Mouse (Mus musculus): Measurements from ENCODE around the gene Ecel1. TPM values are rescaled to one million over a fixed set of nuclear protein-coding genes. Genes with fewer than 3 reads are reported as not detected.

Ecel1 gene
- polyA plus RNA-seq, 1 experiment from 2014 or later = 0.50 TPM

DNA sequence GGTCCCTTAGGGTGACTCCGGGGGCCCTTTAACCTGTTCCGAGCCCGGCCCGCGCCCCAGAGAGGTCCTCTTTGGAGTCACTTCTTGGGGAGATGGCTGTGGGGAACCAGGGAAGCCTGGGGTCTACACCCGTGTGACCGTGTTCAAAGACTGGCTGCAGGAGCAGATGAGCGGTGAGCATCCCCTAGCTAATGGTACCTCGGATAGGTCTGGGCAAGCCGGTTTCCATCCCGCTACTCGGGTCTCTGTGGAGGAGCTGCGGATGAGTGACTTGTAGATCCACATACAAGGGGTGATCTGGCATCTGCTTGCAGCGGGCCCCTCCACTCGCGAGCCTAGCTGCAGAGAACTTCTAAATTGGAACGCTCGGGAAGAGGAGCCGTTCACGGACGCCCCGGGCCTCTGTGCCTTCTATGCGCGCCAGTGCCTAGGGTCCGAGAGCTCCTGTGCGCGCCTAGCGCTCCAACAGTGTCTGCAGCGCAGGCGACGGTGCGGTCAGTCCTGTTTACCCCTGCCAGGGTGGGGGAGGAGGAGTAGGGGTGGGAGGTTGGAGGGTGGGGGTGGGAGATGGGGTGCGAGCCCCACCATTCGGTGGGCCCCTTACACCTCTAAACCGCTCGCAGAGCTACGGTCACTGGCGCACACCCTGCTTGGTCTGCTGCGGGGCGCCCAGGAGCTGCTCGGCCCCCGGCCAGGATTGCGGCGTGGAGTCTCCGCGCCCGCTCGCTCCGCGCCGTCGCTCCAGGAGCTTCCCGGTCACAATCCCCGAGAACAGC is 30.1 kb upstream of the Ecel1 start:
- H3K36me3 ChIP-seq = no peaks in the 10 kb centered on the region
- peak overlapping the region; percentile 57 for H3K9ac ChIP-seq
- H3K27ac ChIP-seq (ENCODE audit: poor library complexity, severe bottlenecking) = no peak overlapping the region
- H3K27me3 ChIP-seq (replicated peaks) = peaks cover 92% of the 10 kb centered on the region
- peak overlapping the region; percentile 50 for H3K4me3 ChIP-seq
- peaks cover 6% of the 10 kb centered on the region; the same call in 1 of the 2 replicates for H3K4me1 ChIP-seq (replicated peaks)
- H3K4me2 ChIP-seq = peak overlapping the region; percentile 78
- ATAC-seq (ENCODE audit: insufficient number of reproducible peaks, low FRiP score) = no peak
- no peaks in the 10 kb centered on the region for H3K9me3 ChIP-seq (replicated peaks)
- WGBS = 2% methylated on average over 53 of the region's 54 CpGs

DNA sequence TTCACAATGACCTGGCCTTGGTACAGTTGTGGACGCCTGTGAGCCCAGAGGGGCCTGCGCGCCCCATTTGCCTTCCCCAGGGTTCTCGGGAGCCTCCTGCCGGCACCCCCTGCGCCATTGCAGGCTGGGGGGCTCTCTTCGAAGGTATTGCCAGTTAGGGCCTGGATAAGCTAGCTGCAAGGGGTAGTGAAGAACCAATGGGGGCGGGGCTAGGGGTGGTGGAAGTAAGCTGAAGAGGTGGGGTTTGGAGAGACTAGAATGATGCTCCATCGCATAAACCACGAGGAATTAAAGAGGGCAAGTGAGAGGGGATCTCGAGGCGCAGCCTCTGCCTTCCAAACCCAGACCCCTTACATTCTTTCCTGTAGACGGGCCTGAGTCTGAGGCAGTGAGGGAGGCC is 29.2 kb upstream of the Ecel1 start:
- Histone ChIP-seq H3K4me3 (0 out of 2 replicates have a peak overlapping the region, but pooled peaks have one; percentile 50), H3K27me3 (replicated peaks) (peaks cover 91% of the 10 kb centered on the region), H3K9me3 (replicated peaks) (no peaks in the 10 kb centered on the region), H3K4me1 (replicated peaks) (peaks cover 6% of the 10 kb centered on the region; the same call in 1 of the 2 replicates), H3K4me2 (no peak overlapping the region), H3K9ac (no peak overlapping the region), H3K27ac (ENCODE audit: poor library complexity, severe bottlenecking) (no peak overlapping the region), H3K36me3 (no peaks in the 10 kb centered on the region)
- 16% methylated on average over 13 of the region's 13 CpGs for WGBS
- no peak for ATAC-seq (ENCODE audit: insufficient number of reproducible peaks, low FRiP score)

DNA sequence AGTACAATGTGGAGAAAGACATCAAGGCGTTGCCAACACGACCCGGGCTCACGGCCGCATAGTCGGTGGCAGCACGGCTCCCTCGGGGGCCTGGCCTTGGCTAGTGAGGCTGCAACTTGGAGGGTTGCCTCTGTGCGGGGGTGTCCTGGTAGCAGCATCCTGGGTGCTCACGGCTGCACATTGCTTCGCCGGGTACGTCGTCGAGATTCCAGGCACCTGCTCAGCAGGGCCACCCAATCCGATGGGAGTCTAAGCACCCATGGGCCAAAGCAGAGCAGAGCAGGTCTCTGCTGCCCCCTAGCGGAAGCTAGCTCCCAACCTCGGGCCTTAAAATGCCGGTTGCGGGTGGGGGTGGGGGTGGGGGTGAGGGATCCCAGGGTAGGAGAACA is 28.4 kb upstream of the Ecel1 start:
- Histone ChIP-seq H3K4me1 (replicated peaks) (peaks cover 6% of the 10 kb centered on the region; the same call in 1 of the 2 replicates), H3K36me3 (no peaks in the 10 kb centered on the region), H3K4me2 (peak overlapping the region; percentile 39), H3K4me3 (no peak overlapping the region), H3K27me3 (replicated peaks) (peaks cover 91% of the 10 kb centered on the region), H3K9me3 (replicated peaks) (no peaks in the 10 kb centered on the region), H3K9ac (no peak overlapping the region), H3K27ac (ENCODE audit: poor library complexity, severe bottlenecking) (no peak overlapping the region)
- 9% methylated on average over 20 of the region's 20 CpGs for WGBS
- 0 out of 2 replicates have a peak, but pooled peaks have one; percentile 10 for ATAC-seq (ENCODE audit: insufficient number of reproducible peaks, low FRiP score)

DNA sequence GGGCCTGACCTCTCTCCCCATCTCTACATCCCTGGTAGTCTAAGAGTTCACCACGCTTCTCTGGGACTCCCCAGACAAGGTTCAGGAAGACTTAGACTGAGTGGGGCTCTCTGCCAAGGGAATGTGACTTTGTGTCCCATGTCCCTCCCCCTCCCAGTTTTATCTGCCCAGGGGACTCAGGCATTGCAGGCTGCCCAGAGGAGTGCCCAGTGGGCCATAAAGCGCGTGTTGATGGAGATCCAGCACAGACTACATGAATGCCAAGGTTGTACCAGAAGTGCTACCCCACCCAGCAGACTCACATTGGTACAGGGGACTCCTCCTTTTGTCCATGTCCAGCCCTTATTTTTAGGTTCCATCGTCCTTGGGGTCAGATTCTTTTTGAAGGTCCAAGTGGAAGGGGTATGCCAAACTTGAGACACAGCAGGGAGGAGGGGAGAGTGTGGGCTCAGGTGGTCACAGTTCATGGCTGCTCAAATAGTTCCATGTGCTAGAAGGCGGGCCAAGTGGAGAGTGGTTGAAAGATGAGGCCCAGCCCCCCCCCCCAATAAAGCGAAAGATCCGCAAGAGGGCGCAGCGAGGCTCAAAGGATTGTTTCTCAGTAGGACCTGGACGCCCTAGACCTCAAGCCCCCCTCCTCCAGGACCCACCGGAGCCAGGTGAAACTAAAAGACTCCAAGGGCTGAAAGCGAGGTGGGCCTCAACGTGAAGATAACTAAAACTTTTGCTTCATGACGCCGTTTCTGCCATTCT is 27.9 kb upstream of the Ecel1 start:
- H3K27ac ChIP-seq (ENCODE audit: poor library complexity, severe bottlenecking) = no peak overlapping the region
- ATAC-seq (ENCODE audit: insufficient number of reproducible peaks, low FRiP score) = no peak
- H3K4me2 ChIP-seq = peak overlapping the region; percentile 39
- peaks cover 6% of the 10 kb centered on the region; the same call in 1 of the 2 replicates for H3K4me1 ChIP-seq (replicated peaks)
- peaks cover 85% of the 10 kb centered on the region for H3K27me3 ChIP-seq (replicated peaks)
- no peak overlapping the region for H3K9ac ChIP-seq
- no peak overlapping the region for H3K4me3 ChIP-seq
- no peaks in the 10 kb centered on the region for H3K36me3 ChIP-seq
- WGBS = 27% methylated on average over 15 of the region's 15 CpGs
- H3K9me3 ChIP-seq (replicated peaks) = no peaks in the 10 kb centered on the region

DNA sequence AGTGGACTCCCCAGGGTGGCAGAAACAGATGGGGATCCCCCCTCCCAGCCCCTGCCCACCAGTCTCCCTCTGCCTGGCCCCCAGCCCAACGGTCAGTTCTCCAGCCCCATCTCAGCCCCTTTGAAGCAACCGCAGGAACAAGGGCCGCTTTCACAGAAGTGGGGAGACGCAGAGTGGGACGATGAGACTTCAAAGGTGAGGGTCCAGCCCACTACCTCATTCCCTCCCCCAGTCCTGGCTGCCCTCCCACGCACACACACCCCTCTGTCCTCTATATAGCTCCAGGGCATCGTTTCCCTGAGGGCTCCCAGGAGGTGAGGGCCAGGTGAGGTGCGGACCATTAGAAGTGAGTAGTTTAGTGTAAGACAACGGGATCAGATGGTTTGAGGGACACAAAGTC is 26.7 kb upstream of the Ecel1 start, which contains the start of gene Prss56:
TSS of gene Prss56 (plus strand) at position 301 of the 400 bp plus-strand sequence.
- Histone ChIP-seq H3K4me2 (no peak within 1 kb of the TSS), H3K4me1 (replicated peaks) (peaks cover 6% of the 10 kb centered on the region; the same call in 1 of the 2 replicates), H3K9me3 (replicated peaks) (no peaks in the 10 kb centered on the region), H3K4me3 (no peak within 1 kb of the TSS), H3K27me3 (replicated peaks) (peaks cover 77% of the 10 kb centered on the region), H3K36me3 (no peaks in the 10 kb centered on the region), H3K27ac (ENCODE audit: poor library complexity, severe bottlenecking) (no peak within 1 kb of the TSS), H3K9ac (no peak within 1 kb of the TSS)
- WGBS = 43% methylated on average over 9 of the region's 9 CpGs
- no peak for ATAC-seq (ENCODE audit: insufficient number of reproducible peaks, low FRiP score)

DNA sequence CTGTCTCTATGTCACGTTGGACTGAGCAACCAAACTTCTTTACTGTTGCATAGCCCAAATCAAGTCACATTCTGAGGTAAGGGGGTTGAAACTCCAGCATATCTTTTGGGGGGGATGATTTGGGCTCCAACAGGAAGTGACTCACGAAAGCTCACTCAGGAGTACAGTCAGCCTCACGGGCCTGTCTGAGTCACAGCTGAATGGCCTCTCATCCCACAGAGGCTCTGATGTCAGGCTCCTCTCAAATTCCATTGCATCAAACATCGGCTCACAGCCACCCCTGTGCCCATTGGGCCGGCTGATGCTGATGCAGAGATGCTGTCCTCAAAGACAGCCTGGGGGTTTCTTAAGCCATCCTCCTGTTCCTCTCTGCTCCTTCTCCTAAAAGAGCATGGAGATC is 24.6 kb upstream of the Ecel1 start:
- Histone ChIP-seq H3K4me1 (replicated peaks) (peaks cover 3% of the 10 kb centered on the region; the same call in 1 of the 2 replicates), H3K36me3 (no peaks in the 10 kb centered on the region), H3K4me2 (no peak overlapping the region), H3K9ac (no peak overlapping the region), H3K9me3 (replicated peaks) (no peaks in the 10 kb centered on the region), H3K27ac (ENCODE audit: poor library complexity, severe bottlenecking) (no peak overlapping the region), H3K27me3 (replicated peaks) (peaks cover 70% of the 10 kb centered on the region), H3K4me3 (no peak overlapping the region)
- WGBS = 27% methylated on average over 5 of the region's 5 CpGs
- no peak for ATAC-seq (ENCODE audit: insufficient number of reproducible peaks, low FRiP score)

DNA sequence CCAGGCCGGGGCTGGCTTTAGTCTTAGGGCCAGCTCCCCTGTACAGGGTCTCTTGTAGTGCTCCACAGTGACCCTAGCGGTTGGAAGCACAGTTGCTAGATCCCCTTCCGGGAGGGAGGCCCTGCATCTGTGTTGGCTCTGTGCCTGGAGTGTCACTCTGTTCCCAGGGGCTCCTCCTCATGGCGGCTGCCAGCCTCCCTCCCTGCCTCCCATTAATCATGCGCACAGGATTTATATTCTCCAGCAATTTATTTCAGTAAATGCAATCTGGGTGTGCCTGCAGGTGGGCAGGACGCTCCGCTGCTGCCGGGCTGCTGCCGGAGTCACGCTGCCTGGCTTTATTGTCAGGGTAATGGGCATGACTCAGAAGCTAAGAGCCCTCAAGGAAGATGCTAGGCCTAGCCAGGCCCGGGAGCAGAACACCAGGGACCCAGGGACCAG is 19.6 kb upstream of the Ecel1 start:
- Histone ChIP-seq H3K4me2 (peak overlapping the region; percentile 31; the same call in 1 of the 2 replicates), H3K4me1 (replicated peaks) (peaks cover 11% of the 10 kb centered on the region), H3K4me3 (no peak overlapping the region), H3K9ac (no peak overlapping the region), H3K36me3 (no peaks in the 10 kb centered on the region), H3K27me3 (replicated peaks) (peaks cover 54% of the 10 kb centered on the region), H3K9me3 (replicated peaks) (no peaks in the 10 kb centered on the region), H3K27ac (ENCODE audit: poor library complexity, severe bottlenecking) (no peak overlapping the region)
- ATAC-seq (ENCODE audit: insufficient number of reproducible peaks, low FRiP score) = peak; percentile 72; the same call in 1 of the 2 replicates
- 19% methylated on average over 11 of the region's 11 CpGs for WGBS

DNA sequence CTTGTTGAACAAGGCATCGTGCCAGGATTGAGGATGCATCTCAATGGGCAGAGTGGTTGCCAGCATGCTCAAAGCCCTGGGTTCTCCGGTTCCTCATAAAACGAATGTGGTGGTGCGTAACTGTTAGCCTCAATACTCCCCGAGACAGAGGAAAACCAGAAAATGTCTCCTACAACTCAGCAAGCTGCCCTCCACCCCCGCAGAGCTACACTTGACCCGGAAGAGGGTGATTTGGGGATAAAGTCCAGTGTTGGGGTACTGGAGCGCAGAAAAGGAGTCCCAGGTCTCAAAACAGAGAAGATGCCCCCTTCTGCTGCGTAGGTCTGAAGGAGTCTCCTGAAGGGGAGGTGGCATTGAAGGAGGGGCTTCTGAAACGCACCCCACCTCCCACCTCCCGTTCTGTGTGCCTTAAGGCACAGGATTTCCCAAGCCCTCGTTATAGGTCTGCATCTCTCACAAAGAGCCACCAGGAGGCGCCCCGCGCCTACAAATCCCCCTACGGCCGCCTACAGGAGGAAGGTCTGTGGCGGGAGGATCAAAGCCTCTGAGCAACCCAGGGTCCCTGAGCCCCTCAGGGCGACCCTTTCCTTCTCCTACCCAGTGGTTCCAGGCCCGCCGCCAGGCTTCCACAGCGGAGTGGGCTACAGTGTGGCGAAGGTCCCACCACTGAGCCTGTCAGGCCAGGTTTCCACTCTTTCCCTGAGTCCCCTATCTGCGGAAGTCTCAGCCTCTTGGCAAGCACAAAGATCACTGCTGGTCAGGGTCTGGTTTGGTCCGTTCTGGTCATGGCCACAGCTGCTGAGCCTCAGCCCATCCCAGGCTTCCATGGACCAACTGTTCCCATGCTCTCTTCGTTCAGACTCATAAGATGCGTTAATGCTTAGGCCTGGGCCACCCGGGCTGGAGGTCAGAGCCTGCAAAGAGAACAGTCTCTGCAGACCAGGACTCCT is 18.0 kb upstream of the Ecel1 start:
- Histone ChIP-seq H3K4me1 (replicated peaks) (peaks cover 18% of the 10 kb centered on the region), H3K4me3 (no peak overlapping the region), H3K27me3 (replicated peaks) (peaks cover 61% of the 10 kb centered on the region), H3K36me3 (no peaks in the 10 kb centered on the region), H3K4me2 (peak overlapping the region; percentile 36; the same call in 1 of the 2 replicates), H3K27ac (ENCODE audit: poor library complexity, severe bottlenecking) (no peak overlapping the region), H3K9me3 (replicated peaks) (no peaks in the 10 kb centered on the region), H3K9ac (no peak overlapping the region)
- WGBS = 24% methylated on average over 28 of the region's 28 CpGs
- ATAC-seq (ENCODE audit: insufficient number of reproducible peaks, low FRiP score) = peak; percentile 36; the same call in 1 of the 2 replicates

DNA sequence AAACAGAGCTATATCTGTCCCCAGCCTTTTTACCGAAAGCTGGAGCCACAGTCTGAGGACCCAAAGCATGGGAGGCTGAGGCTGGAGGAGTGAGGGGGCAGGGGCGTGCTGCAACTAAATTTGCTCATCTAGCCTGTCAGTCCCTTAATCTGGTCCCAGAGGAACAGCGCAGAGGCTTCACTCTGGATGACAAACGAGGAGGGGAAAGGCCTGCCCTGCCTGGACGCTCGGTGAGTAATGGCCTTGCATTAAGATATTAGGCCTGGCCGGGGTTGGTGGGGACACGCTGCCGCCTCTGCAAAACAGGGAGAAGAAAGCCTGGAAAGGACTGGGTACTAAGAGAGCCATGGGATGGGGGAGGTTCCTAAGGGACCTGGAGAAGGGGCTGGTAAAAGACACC is 16.0 kb upstream of the Ecel1 start:
- Histone ChIP-seq H3K9ac (no peak overlapping the region), H3K4me3 (no peak overlapping the region), H3K27ac (ENCODE audit: poor library complexity, severe bottlenecking) (no peak overlapping the region), H3K4me1 (replicated peaks) (peaks cover 18% of the 10 kb centered on the region), H3K36me3 (no peaks in the 10 kb centered on the region), H3K27me3 (replicated peaks) (peaks cover 75% of the 10 kb centered on the region), H3K4me2 (no peak overlapping the region), H3K9me3 (replicated peaks) (no peaks in the 10 kb centered on the region)
- no peak for ATAC-seq (ENCODE audit: insufficient number of reproducible peaks, low FRiP score)
- 40% methylated on average over 9 of the region's 9 CpGs for WGBS

DNA sequence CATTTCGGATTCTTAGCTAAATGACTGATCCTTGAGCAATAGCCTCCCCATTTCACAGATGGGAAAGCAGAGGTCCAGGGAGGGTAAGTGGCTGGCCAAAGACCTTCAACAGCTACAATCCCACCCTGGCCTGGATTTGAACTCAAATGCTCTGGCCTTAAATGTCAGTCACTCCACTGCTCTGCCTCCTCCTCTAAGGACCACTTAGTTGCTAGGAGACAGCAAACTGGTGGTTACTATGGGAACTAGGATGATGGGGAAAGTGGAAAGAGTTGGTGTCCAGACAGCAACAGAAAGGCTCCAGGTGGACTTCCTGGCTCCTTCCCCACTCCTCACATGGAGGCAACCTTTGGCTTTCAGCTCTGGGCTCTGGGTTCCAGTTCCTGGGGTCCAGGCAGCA is 15.0 kb upstream of the Ecel1 start:
- H3K9ac ChIP-seq = no peak overlapping the region
- no peaks in the 10 kb centered on the region for H3K36me3 ChIP-seq
- H3K4me3 ChIP-seq = no peak overlapping the region
- no peak overlapping the region for H3K27ac ChIP-seq (ENCODE audit: poor library complexity, severe bottlenecking)
- ATAC-seq (ENCODE audit: insufficient number of reproducible peaks, low FRiP score) = no peak
- 82% methylated on average over 1 of the region's 1 CpGs for WGBS
- H3K27me3 ChIP-seq (replicated peaks) = peaks cover 83% of the 10 kb centered on the region
- no peaks in the 10 kb centered on the region for H3K9me3 ChIP-seq (replicated peaks)
- H3K4me1 ChIP-seq (replicated peaks) = peaks cover 18% of the 10 kb centered on the region
- no peak overlapping the region for H3K4me2 ChIP-seq
